Comparison of ENCODE assay signal across 8 mouse cellular contexts in genomic region chr5:22327170-22327569, GRCm38 (mm10). TPM values are rescaled to one million over a fixed set of nuclear protein-coding genes. Genes with fewer than 3 reads are reported as not detected.
DNase-seq lines count a peak whose midpoint lies in the region; ATAC-seq and TF ChIP-seq lines count a peak whose summit lies in the region.

No protein-coding gene starts in this region.

- no peak for ATAC-seq in liver, postnatal 0 days
- ATAC-seq in inflammation-experienced regulatory T-cells, adult 6 months, result no peak

- no peak overlapping the region for H3K4me3 ChIP-seq in gastrocnemius, adult 2 months
- no peak overlapping the region for H3K4me3 ChIP-seq in cortical plate, adult 2 months (ENCODE audit: insufficient read depth, low read length)
- no peak overlapping the region for H3K4me3 ChIP-seq in liver, postnatal 0 days (ENCODE audit: low read depth, low read length)

- no peaks in the 10 kb centered on the region for H3K4me1 ChIP-seq in cortical plate, adult 2 months (ENCODE audit: control insufficient read depth, insufficient read depth, low read length)
- no peaks in the 10 kb centered on the region for H3K4me1 ChIP-seq in liver, postnatal 0 days (ENCODE audit: insufficient read depth)

- H3K27ac ChIP-seq in gastrocnemius, adult 2 months, result no peak overlapping the region
- no peak overlapping the region for H3K27ac ChIP-seq in cortical plate, adult 2 months (ENCODE audit: insufficient read depth, low read length)
- no peak overlapping the region for H3K27ac ChIP-seq in liver, postnatal 0 days (ENCODE audit: low read depth)

- TF ChIP-seq CTCF in gastrocnemius, adult 2 months (IDR thresholded peaks at IDR 0.05), result peak; percentile 76
- TF ChIP-seq CTCF in cortical plate, adult 2 months (IDR thresholded peaks at IDR 0.05; ENCODE audit: extremely low read depth, insufficient read depth, low read length), result peak; percentile 30; the same call in 1 of the 2 replicates
- TF ChIP-seq CTCF in liver, postnatal 0 days (IDR thresholded peaks at IDR 0.05; ENCODE audit: low read depth), result peak; percentile 84

- no peaks in the 10 kb centered on the region for H3K36me3 ChIP-seq in liver, postnatal 0 days (replicated peaks; ENCODE audit: insufficient read depth, low read length)

- 81% methylated on average over 3 of the region's 3 CpGs for WGBS in liver, postnatal 0 days (ENCODE audit: insufficient replicate concordance)

- no peak for TF ChIP-seq EP300 in liver, postnatal 0 days (IDR thresholded peaks at IDR 0.05; ENCODE audit: low read depth)

- H3K9ac ChIP-seq in liver, postnatal 0 days (replicated peaks), result no peak overlapping the region

- TF ChIP-seq POLR2A in cortical plate, adult 2 months (IDR thresholded peaks at IDR 0.05; ENCODE audit: extremely low read depth, insufficient read depth, low read length), result no peak

- no peak overlapping the region for H3K4me2 ChIP-seq in liver, postnatal 0 days (ENCODE audit: low read depth, low read length)

- H3K27me3 ChIP-seq in liver, postnatal 0 days (ENCODE audit: insufficient read depth, low read length), result no peaks in the 10 kb centered on the region

- intact Hi-C loops in gastrocnemius, adult 2 months (cut with DNase I), result loop anchor here (5.0 kb wide), 1 partner anchor 395 kb away; no protein-coding TSS in a partner anchor

- peak; percentile 31 for DNase-seq in gastrocnemius, adult 2 months
- DNase-seq in gastrocnemius, adult 8-10 months (ENCODE audit: low spot score in 2 of 2), result no peak
- DNase-seq in ovary, postnatal 36 days (ENCODE audit: low spot score), result peak; percentile 7
- DNase-seq in ovary, postnatal 10 days (ENCODE audit: low spot score), result no peak
- DNase-seq in liver, postnatal 0 days, result peak; percentile 68
- DNase-seq in left cerebral cortex, adult 8-10 months (ENCODE audit: low spot score in 2 of 2), result no peak

- H3K9me3 ChIP-seq in liver, postnatal 0 days (ENCODE audit: low read length), result no peaks in the 10 kb centered on the region

RNA-seq across cellular contexts. Expression of gene Reln, which starts 17.3 kb away (rescaled TPM):
- 1 to 10 TPM; 1.8 to 2.8 TPM for total RNA-seq in gastrocnemius, adult 2 months (2021)
- 1 to 10 TPM; 1.3 to 4.9 (median 2.4) TPM for total RNA-seq in gastrocnemius, adult 8-10 months (2022)
- 41.4 and 45.6 TPM in 2 replicates for polyA plus RNA-seq in cortical plate, adult 2 months (2012; rRNA removed)
- 15.0 and 16.8 TPM in 2 replicates for polyA plus RNA-seq in liver, postnatal 0 days (2015; fragmentation: Nextera tagmentation; extraction: Ambion mirVana)
- under 1 TPM in 1 of 3 experiments, not detected in 2; 0.09 TPM for polyA plus RNA-seq in inflammation-experienced regulatory T-cells, adult 6 months (2017; shearing (Covaris generic))
- 10 to 100 TPM; 55.8 to 76.9 (median 64.0) TPM for total RNA-seq in left cerebral cortex, adult 8-10 months (2022)

Comparison
In these comparisons a context has a peak if more than half of its experiments do, and no peak if none do; other contexts are left out.
1. DNase-seq: peak in gastrocnemius, adult 2 months (single experiment), ovary, postnatal 36 days (single experiment) and liver, postnatal 0 days (single experiment); none in gastrocnemius, adult 8-10 months (0 of 2), ovary, postnatal 10 days (single experiment) and left cerebral cortex, adult 8-10 months (0 of 2).
2. CTCF ChIP-seq: peak in every context shown above with its lines; median percentile 84 in liver, postnatal 0 days; 76 in gastrocnemius, adult 2 months; 30 in cortical plate, adult 2 months.
3. RNA of gene Reln, which starts 17.3 kb away (total RNA-seq): 55.8 to 76.9 TPM in left cerebral cortex, adult 8-10 months; 1.3 to 4.9 TPM in gastrocnemius, adult 8-10 months and 1.8 to 2.8 TPM in gastrocnemius, adult 2 months; every median in the first group is over 4 times any median in the second.